Mouse (Mus musculus): ENCODE results near the gene Inhbb. TPM values are rescaled to one million over a fixed set of nuclear protein-coding genes. Genes with fewer than 3 reads are reported as not detected.

The Inhbb gene
- polyA plus RNA-seq, 1 experiment from 2014 or later, result 0.73 TPM

- H3K9me3 ChIP-seq, result 0 out of 2 replicates have a peak, but pooled peaks cover 3% of the 10 kb centered on the region
- 78% methylated on average over 21 of the region's 21 CpGs for whole genome bisulfite sequencing
- no peak for ATAC-seq (ENCODE audit: low FRiP score, low read depth)
- no peak overlapping the region for H3K4me3 ChIP-seq
- no peak overlapping the region for H3K4me2 ChIP-seq (replicated peaks)
- no peaks in the 10 kb centered on the region for H3K4me1 ChIP-seq
- no peaks in the 10 kb centered on the region for H3K36me3 ChIP-seq
- no peak overlapping the region for H3K9ac ChIP-seq
- H3K27ac ChIP-seq, result no peak overlapping the region
- no peaks in the 10 kb centered on the region for H3K27me3 ChIP-seq
These were observed 21.7 kb upstream of the Inhbb start for GRCm38 (mm10) chr1:119443591-119444350.

- Histone ChIP-seq H3K9ac (no peak overlapping the region), H3K4me3 (no peak overlapping the region), H3K9me3 (0 out of 2 replicates have a peak, but pooled peaks cover 3% of the 10 kb centered on the region), H3K27me3 (no peaks in the 10 kb centered on the region), H3K4me1 (no peaks in the 10 kb centered on the region), H3K27ac (no peak overlapping the region), H3K4me2 (replicated peaks) (no peak overlapping the region), H3K36me3 (no peaks in the 10 kb centered on the region)
- WGBS, result 93% methylated on average over 9 of the region's 9 CpGs
- ATAC-seq (ENCODE audit: low FRiP score, low read depth), result no peak
These were observed 20.9 kb upstream of the Inhbb start for GRCm38 (mm10) chr1:119442901-119443300.

GRCm38 (mm10) chr1:119438105-119438637, 16.1 kb upstream of the Inhbb start:
- no peaks in the 10 kb centered on the region for H3K36me3 ChIP-seq
- no peak overlapping the region for H3K27ac ChIP-seq
- no peak for ATAC-seq (ENCODE audit: low FRiP score, low read depth)
- H3K27me3 ChIP-seq, result no peaks in the 10 kb centered on the region
- H3K9me3 ChIP-seq, result peaks cover 7% of the 10 kb centered on the region; the same call in 1 of the 2 replicates
- no peaks in the 10 kb centered on the region for H3K4me1 ChIP-seq
- H3K4me2 ChIP-seq (replicated peaks), result no peak overlapping the region
- no peak overlapping the region for H3K9ac ChIP-seq
- no peak overlapping the region for H3K4me3 ChIP-seq
- 91% methylated on average over 9 of the region's 9 CpGs for WGBS

GRCm38 (mm10) chr1:119437401-119437800, 15.4 kb upstream of the Inhbb start:
- H3K9me3 ChIP-seq, result peaks cover 7% of the 10 kb centered on the region; the same call in 1 of the 2 replicates

GRCm38 (mm10) chr1:119424141-119424860, 2.3 kb upstream of the Inhbb start:
- 10% methylated on average over 6 of the region's 6 CpGs for WGBS
- H3K9me3 ChIP-seq, result no peaks in the 10 kb centered on the region

More at GRCm38 (mm10) chr1:119437401-119437800, 15.4 kb upstream of the Inhbb start:
- no peaks in the 10 kb centered on the region for H3K27me3 ChIP-seq
- no peak overlapping the region for H3K9ac ChIP-seq
- no peaks in the 10 kb centered on the region for H3K36me3 ChIP-seq
- WGBS, result 65% methylated on average over 6 of the region's 6 CpGs
- no peak for ATAC-seq (ENCODE audit: low FRiP score, low read depth)
- H3K4me3 ChIP-seq, result no peak overlapping the region
- H3K4me2 ChIP-seq (replicated peaks), result no peak overlapping the region
- H3K27ac ChIP-seq, result no peak overlapping the region
- H3K4me1 ChIP-seq, result no peaks in the 10 kb centered on the region

GRCm38 (mm10) chr1:119423510-119423909, 1.5 kb upstream of the Inhbb start:
- Histone ChIP-seq H3K4me3 (no peak overlapping the region), H3K27me3 (peaks cover 77% of the 10 kb centered on the region), H3K9me3 (no peaks in the 10 kb centered on the region), H3K4me1 (peaks cover 26% of the 10 kb centered on the region), H3K9ac (no peak overlapping the region), H3K4me2 (replicated peaks) (no peak overlapping the region), H3K36me3 (no peaks in the 10 kb centered on the region), H3K27ac (no peak overlapping the region)
- 7% methylated on average over 14 of the region's 14 CpGs for WGBS
- ATAC-seq (ENCODE audit: low FRiP score, low read depth), result no peak

More at GRCm38 (mm10) chr1:119424141-119424860, 2.3 kb upstream of the Inhbb start:
- peaks cover 18% of the 10 kb centered on the region for H3K4me1 ChIP-seq
- no peak overlapping the region for H3K27ac ChIP-seq
- H3K9ac ChIP-seq, result no peak overlapping the region
- no peaks in the 10 kb centered on the region for H3K36me3 ChIP-seq
- no peak for ATAC-seq (ENCODE audit: low FRiP score, low read depth)
- H3K27me3 ChIP-seq, result peaks cover 69% of the 10 kb centered on the region
- H3K4me3 ChIP-seq, result no peak overlapping the region
- H3K4me2 ChIP-seq (replicated peaks), result no peak overlapping the region

GRCm38 (mm10) chr1:119422460-119423015, 490 bp upstream of the Inhbb start:
- peak overlapping the region; percentile 65 for H3K4me3 ChIP-seq
- peaks cover 87% of the 10 kb centered on the region for H3K27me3 ChIP-seq
- no peaks in the 10 kb centered on the region for H3K9me3 ChIP-seq
- peak overlapping the region; percentile 72 for H3K9ac ChIP-seq
- H3K4me2 ChIP-seq (replicated peaks), result peak overlapping the region; percentile 100
- H3K4me1 ChIP-seq, result peaks cover 35% of the 10 kb centered on the region
- no peak overlapping the region for H3K27ac ChIP-seq
- no peaks in the 10 kb centered on the region for H3K36me3 ChIP-seq
- under 1% methylated on average over 31 of the region's 32 CpGs for WGBS
- ATAC-seq (ENCODE audit: low FRiP score, low read depth), result no peak

GRCm38 (mm10) chr1:119420984-119421575, 968 bp downstream of the Inhbb start:
- 0% methylated on average over 35 of the region's 78 CpGs for WGBS
- H3K9me3 ChIP-seq, result no peaks in the 10 kb centered on the region
- H3K27ac ChIP-seq, result no peak overlapping the region
- peak overlapping the region; percentile 65 for H3K4me3 ChIP-seq
- peaks cover 100% of the 10 kb centered on the region for H3K27me3 ChIP-seq
- H3K4me2 ChIP-seq (replicated peaks), result peak overlapping the region; percentile 100
- peaks cover 39% of the 10 kb centered on the region for H3K4me1 ChIP-seq
- peak; percentile 37; the same call in 1 of the 2 replicates for ATAC-seq (ENCODE audit: low FRiP score, low read depth)
- H3K36me3 ChIP-seq, result no peaks in the 10 kb centered on the region
- peak overlapping the region; percentile 72 for H3K9ac ChIP-seq

- peaks cover 39% of the 10 kb centered on the region for H3K4me1 ChIP-seq
- H3K36me3 ChIP-seq, result no peaks in the 10 kb centered on the region
- no peak for ATAC-seq (ENCODE audit: low FRiP score, low read depth)
- H3K27me3 ChIP-seq, result peaks cover 96% of the 10 kb centered on the region
- H3K9me3 ChIP-seq, result no peaks in the 10 kb centered on the region
- WGBS, result 2% methylated on average over 75 of the region's 76 CpGs
- H3K4me3 ChIP-seq, result peak overlapping the region; percentile 65
- H3K27ac ChIP-seq, result no peak overlapping the region
- peak overlapping the region; percentile 100 for H3K4me2 ChIP-seq (replicated peaks)
- peak overlapping the region; percentile 72; the same call in 1 of the 2 replicates for H3K9ac ChIP-seq
These were observed 1.7 kb downstream of the Inhbb start for GRCm38 (mm10) chr1:119420189-119420983.

GRCm38 (mm10) chr1:119419151-119420105, 2.6 kb downstream of the Inhbb start:
- no peak overlapping the region for H3K9ac ChIP-seq
- no peak overlapping the region for H3K27ac ChIP-seq
- peaks cover 91% of the 10 kb centered on the region for H3K27me3 ChIP-seq
- no peaks in the 10 kb centered on the region for H3K9me3 ChIP-seq
- ATAC-seq (ENCODE audit: low FRiP score, low read depth), result no peak
- H3K4me1 ChIP-seq, result peaks cover 39% of the 10 kb centered on the region
- H3K4me3 ChIP-seq, result peak overlapping the region; percentile 65
- H3K4me2 ChIP-seq (replicated peaks), result peak overlapping the region; percentile 100
- no peaks in the 10 kb centered on the region for H3K36me3 ChIP-seq
- 4% methylated on average over 29 of the region's 29 CpGs for WGBS
